Mouse (Mus musculus): ENCODE measurements around the gene Canx.

Canx gene

GRCm38 (mm10) chr11:50336126-50336525 lies 10.7 kb upstream of the Canx start:
- no peak for DNase-seq (ENCODE audit: inconsistent age in 2 of 2, low spot score in 1 of 2)

- DNase-seq (ENCODE audit: inconsistent age in 2 of 2, low spot score in 1 of 2), result no peak
Observed at GRCm38 (mm10) chr11:50333181-50333580, 7.7 kb upstream of the Canx start.

- DNase-seq (ENCODE audit: inconsistent age in 2 of 2, low spot score in 1 of 2), result no peak
Observed at GRCm38 (mm10) chr11:50329378-50329777, 3.9 kb upstream of the Canx start.

- no peak for DNase-seq (ENCODE audit: inconsistent age in 2 of 2, low spot score in 1 of 2)
Observed at GRCm38 (mm10) chr11:50328075-50328625, 2.7 kb upstream of the Canx start.

GRCm38 (mm10) chr11:50326302-50326966 lies 961 bp upstream of the Canx start:
- DNase-seq (ENCODE audit: inconsistent age in 2 of 2, low spot score in 1 of 2), result no peak

GRCm38 (mm10) chr11:50324751-50325471 lies 562 bp downstream of the Canx start:
- no peak for DNase-seq (ENCODE audit: inconsistent age in 2 of 2, low spot score in 1 of 2)

GRCm38 (mm10) chr11:50323843-50324242 lies 1.6 kb downstream of the Canx start:
- DNase-seq (ENCODE audit: inconsistent age in 2 of 2, low spot score in 1 of 2), result no peak

GRCm38 (mm10) chr11:50322345-50322744 lies 3.1 kb downstream of the Canx start:
- DNase-seq (ENCODE audit: inconsistent age in 2 of 2, low spot score in 1 of 2), result no peak

GRCm38 (mm10) chr11:50321239-50321638 lies 4.2 kb downstream of the Canx start:
- no peak for DNase-seq (ENCODE audit: inconsistent age in 2 of 2, low spot score in 1 of 2)

GRCm38 (mm10) chr11:50319343-50319742 lies 6.1 kb downstream of the Canx start:
- DNase-seq (ENCODE audit: inconsistent age in 2 of 2, low spot score in 1 of 2), result peak in 1 of 2 experiments; percentile 41

- DNase-seq (ENCODE audit: inconsistent age in 2 of 2, low spot score in 1 of 2), result peak in 1 of 2 experiments; percentile 23
Observed at GRCm38 (mm10) chr11:50312803-50313202, 12.7 kb downstream of the Canx start.

GRCm38 (mm10) chr11:50303406-50303805 lies 22.1 kb downstream of the Canx start:
- DNase-seq (ENCODE audit: inconsistent age in 2 of 2, low spot score in 1 of 2), result peak in 1 of 2 experiments; percentile 65

- peak; percentile 98 to 99 for DNase-seq (ENCODE audit: inconsistent age in 2 of 2, low spot score in 1 of 2)
Observed at GRCm38 (mm10) chr11:50292190-50292855, 33.1 kb downstream of the Canx start, which contains the start of gene Maml1. Gene Maml1 (minus strand): TSS chr11:50292311.

- peak; percentile 70 to 90 for DNase-seq (ENCODE audit: inconsistent age in 2 of 2, low spot score in 1 of 2)
Observed at GRCm38 (mm10) chr11:50291321-50292165, 33.9 kb downstream of the Canx start.

GRCm38 (mm10) chr11:50290486-50291225 lies 34.8 kb downstream of the Canx start:
- peak in 1 of 2 experiments; percentile 71 for DNase-seq (ENCODE audit: inconsistent age in 2 of 2, low spot score in 1 of 2)

GRCm38 (mm10) chr11:50286428-50286827 lies 39.0 kb downstream of the Canx start:
- DNase-seq (ENCODE audit: inconsistent age in 2 of 2, low spot score in 1 of 2), result peak in 1 of 2 experiments; percentile 24

GRCm38 (mm10) chr11:50285696-50286095 lies 39.8 kb downstream of the Canx start:
- DNase-seq (ENCODE audit: inconsistent age in 2 of 2, low spot score in 1 of 2), result no peak

- DNase-seq (ENCODE audit: inconsistent age in 2 of 2, low spot score in 1 of 2), result no peak
Observed at GRCm38 (mm10) chr11:50285263-50285662, 40.2 kb downstream of the Canx start.

GRCm38 (mm10) chr11:50280053-50280452 lies 45.4 kb downstream of the Canx start:
- no peak for DNase-seq (ENCODE audit: inconsistent age in 2 of 2, low spot score in 1 of 2)

GRCm38 (mm10) chr11:50279005-50279404 lies 46.5 kb downstream of the Canx start:
- DNase-seq (ENCODE audit: inconsistent age in 2 of 2, low spot score in 1 of 2), result no peak
